Mouse (Mus musculus): ENCODE data around the gene Gng12.

DNA sequence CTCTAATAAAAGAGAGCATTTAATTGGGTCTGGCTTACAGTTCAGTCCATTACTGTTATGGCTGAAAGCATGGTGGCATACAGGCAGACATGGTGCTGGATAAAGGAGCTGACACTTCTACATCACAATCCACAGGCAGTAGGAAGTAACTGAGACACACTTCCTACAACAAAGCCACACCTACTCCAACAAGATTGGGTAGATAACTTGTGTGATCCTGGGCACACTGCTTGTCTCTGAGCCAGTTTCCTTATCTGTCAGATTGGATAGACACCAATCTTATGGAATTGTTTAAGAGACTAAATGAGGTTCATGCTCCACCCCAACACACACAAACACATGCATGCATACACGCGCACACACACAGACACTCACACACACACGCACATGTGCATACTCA lies 51.9 kb downstream of the Gng12 start:
- TF ChIP-seq CTCF (IDR thresholded peaks at IDR 0.05; ENCODE audit: low read depth, low read length) (no peak), POLR2A (IDR thresholded peaks at IDR 0.05; ENCODE audit: borderline replicate concordance, low read depth, low read length) (no peak)

Data from bone marrow macrophage, adult 2 months (primary cell).